ENCODE assay signal across 38 mouse cellular contexts in genomic region chr4:88935901-88936300, GRCm38 (mm10). TPM values are rescaled to one million over a fixed set of nuclear protein-coding genes. Genes with fewer than 3 reads are reported as not detected.
DNase-seq lines count a peak whose midpoint lies in the region; ATAC-seq and TF ChIP-seq lines count a peak whose summit lies in the region.
"Had no signal": no experiment of that assay in that cellular context is flagged by ENCODE, and none has a peak within 500 bp of the region (broad histone marks: within the 10 kb centered on the region; RNA-seq: fewer than 3 reads in every experiment).

No protein-coding gene starts in this region.

- no peak for ATAC-seq in intestine, embryonic 15.5 days
- no peak for ATAC-seq in stomach, embryonic 16.5 days (ENCODE audit: insufficient read depth, low FRiP score)
- ATAC-seq: forebrain, embryonic 15.5 days; hindbrain, postnatal 0 days had no signal

- H3K4me1 ChIP-seq in CH12.LX (ENCODE audit: control insufficient read depth in 1 of 2, insufficient read depth in 2 of 2) = peaks cover 5 to 18% of the 10 kb centered on the region in 2 experiments; a peak in 3 of 4 replicates
- H3K4me1 ChIP-seq in intestine, embryonic 15.5 days (replicated peaks) = 0 out of 2 replicates have a peak, but pooled peaks cover 3% of the 10 kb centered on the region
- H3K4me1 ChIP-seq in stomach, embryonic 16.5 days (ENCODE audit: control insufficient read depth, insufficient read depth, low read length) = 0 out of 2 replicates have a peak, but pooled peaks cover 2% of the 10 kb centered on the region

- TF ChIP-seq RAD21 in CH12.LX (IDR thresholded peaks at IDR 0.05; ENCODE audit: low read depth, low read length) = no peak

- H3K9me3 ChIP-seq in CH12.LX (replicated peaks; ENCODE audit: low read length) = no peaks in the 10 kb centered on the region
- no peaks in the 10 kb centered on the region for H3K9me3 ChIP-seq in intestine, embryonic 15.5 days
- H3K9me3 ChIP-seq in stomach, embryonic 16.5 days (replicated peaks; ENCODE audit: control insufficient read depth, low read length) = no peaks in the 10 kb centered on the region
- H3K9me3 ChIP-seq: forebrain, embryonic 10.5 days; forebrain, embryonic 15.5 days; hindbrain, embryonic 12.5 days; kidney, embryonic 15.5 days; lung, embryonic 15.5 days had no signal

- H3K4me2 ChIP-seq in CH12.LX (ENCODE audit: insufficient read depth, low read depth, poor library complexity, severe bottlenecking) = peak overlapping the region; percentile 89
- peak overlapping the region; percentile 19; the same call in 1 of the 2 replicates for H3K4me2 ChIP-seq in intestine, embryonic 15.5 days (replicated peaks)
- peak overlapping the region; percentile 32 for H3K4me2 ChIP-seq in stomach, embryonic 16.5 days (ENCODE audit: low read depth, low read length)
- H3K4me2 ChIP-seq: forebrain, embryonic 15.5 days; heart, embryonic 11.5 days; hindbrain, embryonic 12.5 days; kidney, embryonic 15.5 days; lung, embryonic 15.5 days had no signal

- TF ChIP-seq POLR2A in CH12.LX (IDR thresholded peaks at IDR 0.05; ENCODE audit: low read depth, low read length) = no peak

- TF ChIP-seq CTCF in CH12.LX (conservative IDR thresholded peaks at IDR 0.05 in 1 of 2, IDR thresholded peaks at IDR 0.05 in 1 of 2; ENCODE audit: low read depth in 2 of 2, low read length in 2 of 2) = no peak

- H3K27me3 ChIP-seq in CH12.LX (replicated peaks) = no peaks in the 10 kb centered on the region
- H3K27me3 ChIP-seq in intestine, embryonic 15.5 days (replicated peaks) = peaks cover 13% of the 10 kb centered on the region
- peaks cover 11% of the 10 kb centered on the region for H3K27me3 ChIP-seq in stomach, embryonic 16.5 days (ENCODE audit: control insufficient read depth, insufficient read depth, low read length)

- peak; percentile 58 for DNase-seq in 3T3-L1 (ENCODE audit: low read depth, low spot score)
- DNase-seq in CH12.LX (ENCODE audit: extremely low read depth) = peak; percentile 33
- no peak for DNase-seq in left cerebral cortex, postnatal 36 days (ENCODE audit: low spot score in 2 of 2)
- DNase-seq in right cerebral cortex, postnatal 36 days (ENCODE audit: low spot score in 2 of 2) = no peak
- no peak for DNase-seq in lung, postnatal 4 days
- DNase-seq: adrenal gland, adult 8-10 months; cerebellum, adult 2 months; cerebellum, postnatal 14 days; gastrocnemius, postnatal 36 days; heart, adult 18-20 months; heart, postnatal 36 days; kidney, adult 18-20 months; kidney, postnatal 25 days; liver; midbrain, embryonic 14.5 days; right cerebral cortex, adult 18-20 months; right cerebral cortex, postnatal 4 days had no signal

- peaks cover 49% of the 10 kb centered on the region for H3K79me2 ChIP-seq in CH12.LX (replicated peaks; ENCODE audit: control insufficient read depth, extremely low read depth, insufficient read depth, poor library complexity, severe bottlenecking)

- intact Hi-C loops in left cerebral cortex, postnatal 36 days (cut with DNase I) = loop anchor here (5.0 kb wide), 1 partner anchor 191 kb away; no protein-coding TSS in a partner anchor

- dilution Hi-C loops in CH12.LX (cut with MboI; ENCODE audit: extremely low pct_ligation_motif_present, extremely low pct_unique_long_range_greater_than_20kb, low sequenced_read_pairs) = no loop called here

- TF ChIP-seq EP300 in CH12.LX (IDR thresholded peaks at IDR 0.05; ENCODE audit: low read length) = no peak

- H3K9ac ChIP-seq in CH12.LX (ENCODE audit: insufficient read depth, low read depth) = peak overlapping the region; percentile 58
- H3K9ac ChIP-seq in intestine, embryonic 15.5 days = no peak overlapping the region
- no peak overlapping the region for H3K9ac ChIP-seq in stomach, embryonic 16.5 days (ENCODE audit: low read length)
- H3K9ac ChIP-seq: forebrain, embryonic 15.5 days; hindbrain, embryonic 12.5 days; kidney, embryonic 15.5 days; lung, embryonic 15.5 days had no signal

- H3K4me3 ChIP-seq in CH12.LX (replicated peaks in 1 of 3; ENCODE audit: low read depth in 2 of 3, low read length in 2 of 3, poor library complexity in 1 of 3) = peak overlapping the region; percentile 58 to 90 (median 86)
- no peak overlapping the region for H3K4me3 ChIP-seq in intestine, embryonic 15.5 days (replicated peaks)
- H3K4me3 ChIP-seq in stomach, embryonic 16.5 days (replicated peaks; ENCODE audit: low read length) = peak overlapping the region; percentile 21; the same call in 1 of the 2 replicates
- H3K4me3 ChIP-seq: forebrain, embryonic 10.5 days; forebrain, embryonic 15.5 days; hindbrain, embryonic 12.5 days; kidney, embryonic 15.5 days; layer of hippocampus, adult 2 months; lung, embryonic 15.5 days had no signal

- 63% methylated on average over 2 of the region's 2 CpGs for WGBS in intestine, embryonic 15.5 days
- 73% methylated on average over 2 of the region's 2 CpGs for WGBS in stomach, embryonic 16.5 days

- peak overlapping the region; percentile 83 for H3K27ac ChIP-seq in CH12.LX (ENCODE audit: insufficient read depth, low read depth)
- H3K27ac ChIP-seq in intestine, embryonic 15.5 days = no peak overlapping the region
- no peak overlapping the region for H3K27ac ChIP-seq in stomach, embryonic 16.5 days (ENCODE audit: low read length)
- H3K27ac ChIP-seq: forebrain, embryonic 10.5 days; forebrain, embryonic 15.5 days; hindbrain, embryonic 12.5 days; hindbrain, postnatal 0 days; kidney, embryonic 15.5 days; layer of hippocampus, adult 2 months; lung, embryonic 15.5 days had no signal

- H3K36me3 ChIP-seq in CH12.LX (replicated peaks in 1 of 2; ENCODE audit: control insufficient read depth in 1 of 2, insufficient read depth in 1 of 2, low read length in 1 of 2) = peaks cover 3% of the 10 kb centered on the region in 2 experiments
- H3K36me3 ChIP-seq in intestine, embryonic 15.5 days = no peaks in the 10 kb centered on the region
- H3K36me3 ChIP-seq in stomach, embryonic 16.5 days (ENCODE audit: control insufficient read depth, insufficient read depth, low read length) = no peaks in the 10 kb centered on the region
- H3K36me3 ChIP-seq: forebrain, embryonic 10.5 days; forebrain, embryonic 15.5 days; hindbrain, embryonic 12.5 days; kidney, embryonic 15.5 days; lung, embryonic 15.5 days had no signal

- in situ Hi-C loops in CH12.LX (cut with MboI; ENCODE audit: low pct_ligation_motif_present, low pct_unique_long_range_greater_than_20kb, low sequenced_read_pairs) = loop anchor here (5.0 to 10.0 kb wide), 2 partner anchors 64 to 589 kb away; no protein-coding TSS in a partner anchor

TF ChIP-seq in CH12.LX, 34 proteins besides CTCF, POLR2A, EP300 and RAD21:
- TF ChIP-seq HCFC1 (IDR thresholded peaks at IDR 0.05; ENCODE audit: low read depth, low read length) (no peak), MYC (IDR thresholded peaks at IDR 0.05; ENCODE audit: low read depth, low read length) (no peak), NRF1 (IDR thresholded peaks at IDR 0.05; ENCODE audit: low read depth, low read length) (no peak), ETS1 (conservative IDR thresholded peaks at IDR 0.05; ENCODE audit: low read depth, low read length) (no peak), ZC3H11A (IDR thresholded peaks at IDR 0.05; ENCODE audit: low read depth, low read length) (no peak), MXI1 (IDR thresholded peaks at IDR 0.05; ENCODE audit: low read depth, low read length) (no peak), JUND (conservative IDR thresholded peaks at IDR 0.05; ENCODE audit: low read depth, low read length) (no peak), POLR2AphosphoS2 (IDR thresholded peaks at IDR 0.05; ENCODE audit: low read depth, low read length) (no peak), BHLHE40 (IDR thresholded peaks at IDR 0.05; ENCODE audit: low read depth, low read length) (no peak), ZKSCAN1 (IDR thresholded peaks at IDR 0.05; ENCODE audit: borderline replicate concordance, low read depth, low read length) (no peak), NELFE (IDR thresholded peaks at IDR 0.05; ENCODE audit: low read depth, low read length) (no peak)

RNA-seq across cellular contexts. Expression of gene Ifne, which starts 55.9 kb away (rescaled TPM):
- total RNA-seq in CH12.LX (2012; rRNA removed) (not detected in 2 replicates), CH12.LX (2014; rRNA removed) (not detected in 2 replicates)
- polyA plus RNA-seq in CH12.LX (2012; ENCODE audit: insufficient read length, low read depth) = not detected in 2 replicates
- polyA plus RNA-seq in intestine, embryonic 15.5 days (2015; fragmentation: Nextera tagmentation; extraction: Ambion mirVana) = not detected in 2 replicates
- not detected in 2 replicates for polyA plus RNA-seq in stomach, embryonic 16.5 days (2015; fragmentation: Nextera tagmentation; extraction: Ambion mirVana)
- not detected for total RNA-seq in left cerebral cortex, postnatal 36 days (2021)
- total RNA-seq: adrenal gland, adult 8-10 months; adrenal gland, postnatal 4 days; gastrocnemius, adult 18-20 months; gastrocnemius, postnatal 36 days; heart, adult 18-20 months; heart, postnatal 36 days; hindbrain, postnatal 0 days; layer of hippocampus, adult 2 months; left cerebral cortex, postnatal 10 days; monocyte, adult 5-6 weeks; neutrophil, adult 5-6 weeks had no signal
- polyA plus RNA-seq: cerebellum, adult 2 months; cortical plate, adult 2 months; forebrain, embryonic 10.5 days; forebrain, embryonic 15.5 days; frontal cortex, adult 2 months; heart, embryonic 11.5 days; heart, embryonic 16.5 days; hindbrain, embryonic 12.5 days; hindbrain, postnatal 0 days; kidney, embryonic 15.5 days; limb, embryonic 11.5 days; liver, embryonic 16.5 days; lung, embryonic 15.5 days; midbrain, embryonic 14.5 days; neural tube, embryonic 11.5 days had no signal

Comparison
In these comparisons a context has a peak if more than half of its experiments do, and no peak if none do; other contexts are left out.
1. DNase-seq: peak in 3T3-L1 (single experiment) and CH12.LX (single experiment); none in left cerebral cortex, postnatal 36 days (0 of 2), right cerebral cortex, postnatal 36 days (0 of 2) and lung, postnatal 4 days (0 of 2).
2. H3K4me2 ChIP-seq: peak in every context shown above with its lines; median percentile 89 in CH12.LX; 32 in stomach, embryonic 16.5 days; 19 in intestine, embryonic 15.5 days.